Mouse (Mus musculus) erythroblast, embryonic 14.5 days (primary cell): ENCODE measurements around the gene Wapl. TPM values are rescaled to one million over a fixed set of nuclear protein-coding genes. Genes with fewer than 3 reads are reported as not detected.

Experiments used
- H3K27me3 ChIP-seq: 2 replicates; pipeline ENCODE4 v1.6.1; 2012; ENCODE audit warnings: inconsistent platforms; ENCODE audit not compliant: control insufficient read depth
- H3K36me3 ChIP-seq: 2 replicates; pipeline ENCODE4 v1.6.1; 2012; ENCODE audit warnings: mild to moderate bottlenecking, inconsistent platforms; ENCODE audit not compliant: control insufficient read depth
- H3K4me1 ChIP-seq: 2 replicates; pipeline ENCODE4 v1.6.1; 2012; ENCODE audit warnings: inconsistent platforms; ENCODE audit not compliant: control insufficient read depth
- H3K4me3 ChIP-seq: replicated peaks from 2 replicates; pipeline ENCODE3; 2012; ENCODE audit warnings: moderate library complexity, mild to moderate bottlenecking, inconsistent platforms
- H3K9me3 ChIP-seq: 2 replicates; pipeline ENCODE4 v1.6.1; 2012; ENCODE audit warnings: low read length, inconsistent platforms, mixed read lengths; ENCODE audit not compliant: control insufficient read depth
- GATA1 ChIP-seq: IDR thresholded peaks from 2 replicates; pipeline ENCODE4 v1.6.1; 2012; ENCODE audit warnings: low read length, inconsistent platforms, mixed read lengths
- TAL1 ChIP-seq: IDR thresholded peaks from 3 replicates; pipeline ENCODE4 v1.6.1; 2012; ENCODE audit warnings: low read length, inconsistent platforms, mixed read lengths
- polyA plus RNA-seq: library from polyadenylated mRNA; stranded (reverse); fragments of >175 nt; gene quantifications from 2 replicates; pipeline ENCODE4 v1.2.3, GENCODE M21; 2012

The Wapl gene
- polyA plus RNA-seq, 1 experiment = 1.1 TPM

DNA sequence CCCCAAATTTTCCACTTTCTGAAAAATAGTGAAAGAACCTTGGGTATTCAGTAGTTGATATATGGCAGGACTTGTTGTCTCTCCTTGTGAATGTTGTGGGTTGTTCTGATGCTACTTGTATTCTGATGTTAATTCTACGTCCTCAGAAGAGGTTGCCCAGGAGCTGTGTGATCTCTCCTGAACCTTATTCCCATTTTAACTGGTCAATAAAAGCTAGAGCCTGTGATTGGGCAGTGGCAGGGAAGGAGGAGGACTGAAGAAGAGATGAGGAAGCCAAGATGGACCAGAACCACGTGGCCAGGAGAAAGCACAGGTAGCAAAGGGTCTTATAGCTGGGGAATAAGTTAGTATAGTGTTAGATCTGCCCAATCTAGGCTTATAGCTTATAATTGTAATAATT, 7.1 kb downstream of the Wapl start:
- H3K4me1 ChIP-seq = peaks cover 54% of the 10 kb centered on the region
- no peaks in the 10 kb centered on the region for H3K9me3 ChIP-seq
- no peaks in the 10 kb centered on the region for H3K27me3 ChIP-seq
- peaks cover 93% of the 10 kb centered on the region for H3K36me3 ChIP-seq
- no peak overlapping the region for H3K4me3 ChIP-seq
- TF ChIP-seq TAL1 (no peak), GATA1 (no peak)

DNA sequence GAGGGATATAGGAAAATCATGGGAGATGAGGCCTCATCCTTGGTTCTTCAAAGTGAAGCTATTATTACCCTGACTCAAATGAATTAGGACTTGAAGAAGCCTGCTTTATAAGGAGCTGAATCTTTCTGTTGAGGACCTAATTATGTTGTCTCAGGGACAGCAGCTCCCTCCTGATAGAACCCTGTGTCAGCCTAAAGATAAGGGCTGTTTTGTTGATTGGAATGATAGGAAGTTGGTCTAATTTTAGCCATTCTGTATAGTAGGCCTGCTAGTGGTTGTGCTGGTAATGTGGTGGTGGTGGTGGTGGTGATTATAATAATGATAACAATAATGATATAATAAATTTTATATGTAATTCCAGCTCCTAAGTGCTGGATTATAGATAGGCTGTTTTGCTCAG, 11.3 kb downstream of the Wapl start:
- Histone ChIP-seq H3K9me3 (no peaks in the 10 kb centered on the region), H3K27me3 (no peaks in the 10 kb centered on the region), H3K36me3 (peaks cover 96% of the 10 kb centered on the region), H3K4me3 (no peak overlapping the region), H3K4me1 (peaks cover 42% of the 10 kb centered on the region)
- TF ChIP-seq GATA1 = no peak

DNA sequence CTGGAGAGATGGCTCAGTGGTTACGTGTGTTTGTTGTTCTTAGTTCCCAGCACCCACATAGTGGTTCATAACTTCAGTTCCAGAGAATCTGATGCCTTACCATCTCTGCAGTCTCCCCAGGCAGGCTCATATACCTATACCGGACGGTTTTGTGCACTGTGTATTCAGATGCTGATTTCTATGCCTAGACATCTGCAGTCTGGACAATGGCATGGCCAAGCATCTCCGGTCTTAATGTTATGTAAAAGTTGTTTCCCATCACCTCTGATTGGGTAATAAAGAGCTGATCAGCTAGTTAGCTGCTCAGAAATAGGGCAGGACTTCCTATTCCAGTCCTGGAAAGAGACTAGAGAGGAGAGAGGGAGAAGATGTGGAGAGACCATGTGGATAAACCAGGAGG, 20.2 kb downstream of the Wapl start:
- Histone ChIP-seq H3K4me1 (peaks cover 7% of the 10 kb centered on the region), H3K36me3 (peaks cover 93% of the 10 kb centered on the region), H3K27me3 (no peaks in the 10 kb centered on the region), H3K9me3 (no peaks in the 10 kb centered on the region), H3K4me3 (no peak overlapping the region)
- no peak for TF ChIP-seq TAL1
- TF ChIP-seq GATA1 = no peak

DNA sequence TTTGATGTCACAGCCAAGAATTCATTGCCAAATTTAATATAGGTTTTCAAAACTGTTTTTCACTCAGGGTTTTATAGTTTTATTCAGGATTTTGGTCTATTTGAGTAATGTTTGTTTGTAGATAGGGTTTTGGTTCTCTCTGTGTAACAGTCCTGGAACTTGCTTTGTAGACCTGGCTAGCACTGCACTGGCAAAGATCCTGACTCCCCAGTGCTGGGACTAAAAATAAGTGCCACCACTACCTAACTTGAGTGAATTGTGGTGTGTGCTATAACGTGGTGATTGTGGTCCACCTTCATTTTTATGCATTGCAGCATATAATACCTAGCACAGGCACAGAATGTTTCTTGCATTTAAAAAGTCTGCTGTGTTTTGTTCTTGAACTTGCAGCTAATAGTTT, 23.6 kb downstream of the Wapl start:
- Histone ChIP-seq H3K4me1 (peaks cover 2% of the 10 kb centered on the region), H3K27me3 (no peaks in the 10 kb centered on the region), H3K4me3 (no peak overlapping the region), H3K36me3 (peaks cover 81% of the 10 kb centered on the region), H3K9me3 (no peaks in the 10 kb centered on the region)
- TF ChIP-seq GATA1 (no peak), TAL1 (no peak)

DNA sequence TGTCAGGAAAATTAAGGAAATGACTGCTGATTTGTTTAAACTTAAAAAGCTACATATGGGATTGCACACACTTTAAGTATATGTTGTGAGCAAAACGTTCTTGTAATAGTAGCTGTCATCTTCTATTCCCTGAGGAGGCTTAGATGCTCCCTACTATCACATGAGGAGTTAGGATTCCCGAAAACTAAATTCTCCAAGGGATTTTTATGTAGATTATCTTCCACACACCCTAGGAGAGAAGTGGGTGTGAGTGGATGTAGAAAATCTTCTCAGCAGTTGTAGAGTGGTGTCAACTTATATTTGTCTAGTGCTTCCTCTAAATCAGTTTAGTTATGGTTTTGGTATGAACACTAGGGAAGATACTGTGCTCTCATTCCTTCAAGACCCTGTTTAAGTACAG, 36.5 kb downstream of the Wapl start:
- H3K9me3 ChIP-seq = no peaks in the 10 kb centered on the region
- no peak for TF ChIP-seq GATA1
- TF ChIP-seq TAL1 = no peak
- peaks cover 56% of the 10 kb centered on the region for H3K36me3 ChIP-seq
- no peaks in the 10 kb centered on the region for H3K27me3 ChIP-seq
- H3K4me1 ChIP-seq = peaks cover 7% of the 10 kb centered on the region
- no peak overlapping the region for H3K4me3 ChIP-seq

DNA sequence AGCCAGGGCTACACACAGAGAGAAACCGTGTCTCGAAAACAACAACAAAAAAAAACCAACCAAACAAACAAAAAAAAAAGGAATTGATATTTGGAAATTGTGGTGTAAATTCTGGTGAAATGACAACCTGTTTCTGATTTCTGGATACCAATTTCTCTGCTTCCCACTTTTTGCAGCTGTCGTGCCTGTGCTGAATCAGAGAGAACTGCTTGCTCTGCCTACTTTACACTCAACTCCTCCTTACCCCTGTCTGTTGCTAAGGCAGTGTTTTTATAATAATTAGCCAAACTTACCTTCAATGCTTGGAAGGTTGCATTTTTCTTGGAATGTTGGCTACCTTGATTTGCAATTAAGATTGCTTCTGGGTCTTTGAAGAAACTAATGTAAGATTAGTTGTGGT, 38.3 kb downstream of the Wapl start:
- TF ChIP-seq TAL1 (no peak), GATA1 (no peak)
- no peak overlapping the region for H3K4me3 ChIP-seq
- H3K4me1 ChIP-seq = peaks cover 17% of the 10 kb centered on the region
- H3K27me3 ChIP-seq = no peaks in the 10 kb centered on the region
- H3K9me3 ChIP-seq = no peaks in the 10 kb centered on the region
- H3K36me3 ChIP-seq = peaks cover 72% of the 10 kb centered on the region

DNA sequence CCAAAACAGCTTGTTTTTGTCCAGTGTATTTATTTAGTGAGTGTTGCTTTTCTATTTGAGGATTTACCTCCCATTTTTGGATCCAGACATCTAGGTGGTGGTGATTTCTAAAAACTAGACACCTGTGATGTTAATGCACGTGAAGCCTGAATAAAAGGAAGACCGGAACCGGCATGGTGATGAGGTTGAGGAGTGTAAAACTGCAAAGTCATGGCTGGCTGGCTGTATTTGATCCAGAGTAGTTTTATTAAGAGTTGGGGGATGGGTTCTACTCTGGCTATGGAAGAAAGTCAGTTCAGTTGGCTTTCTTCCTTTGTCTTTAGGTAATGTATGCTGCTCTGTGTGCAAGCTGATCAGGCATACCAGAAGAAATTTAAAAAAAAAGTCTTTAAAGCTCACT, 39.1 kb downstream of the Wapl start:
- no peaks in the 10 kb centered on the region for H3K27me3 ChIP-seq
- no peak overlapping the region for H3K4me3 ChIP-seq
- H3K4me1 ChIP-seq = peaks cover 21% of the 10 kb centered on the region
- TF ChIP-seq GATA1 = no peak
- TF ChIP-seq TAL1 = no peak
- H3K36me3 ChIP-seq = peaks cover 76% of the 10 kb centered on the region
- no peaks in the 10 kb centered on the region for H3K9me3 ChIP-seq

DNA sequence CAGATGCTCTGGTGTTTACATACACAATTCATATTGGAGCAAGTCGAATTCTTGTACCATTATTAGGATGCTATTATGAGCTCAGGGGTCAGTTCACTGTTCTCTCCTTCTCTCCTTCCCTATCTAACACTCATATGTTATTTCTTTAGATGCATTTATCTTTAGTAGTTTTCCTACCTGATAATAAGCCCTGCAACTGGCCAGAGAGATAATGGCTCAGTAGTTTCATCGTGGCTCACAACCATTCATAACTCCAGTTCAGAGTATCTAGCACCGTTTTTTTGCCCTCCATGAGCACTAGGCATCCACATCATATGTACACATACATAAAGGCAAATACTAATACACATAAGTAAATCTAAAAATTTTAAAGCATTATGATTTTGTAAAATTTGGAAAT, 44.4 kb downstream of the Wapl start:
- Histone ChIP-seq H3K9me3 (no peaks in the 10 kb centered on the region), H3K36me3 (peaks cover 86% of the 10 kb centered on the region), H3K4me1 (peaks cover 25% of the 10 kb centered on the region), H3K27me3 (no peaks in the 10 kb centered on the region), H3K4me3 (no peak overlapping the region)
- TF ChIP-seq TAL1 (no peak), GATA1 (no peak)

DNA sequence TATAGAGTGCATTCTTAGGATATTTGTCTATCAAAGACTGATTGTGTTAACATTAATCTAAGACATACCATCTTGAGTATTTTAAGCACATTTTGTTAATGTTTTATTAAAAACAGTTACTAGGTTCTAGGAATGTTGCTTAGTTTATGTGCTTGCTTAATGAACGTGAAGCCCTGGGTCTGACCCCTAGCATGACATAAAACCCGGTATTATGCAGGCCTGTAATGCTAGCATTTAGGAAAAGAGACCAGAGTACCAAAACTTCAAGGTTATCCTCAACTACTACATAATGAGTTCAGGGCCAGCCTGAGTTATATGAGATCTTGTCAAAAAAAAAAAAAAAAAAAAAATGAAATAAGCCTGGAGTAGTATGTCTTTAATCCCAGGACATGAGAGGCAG, 54.0 kb downstream of the Wapl start:
- no peaks in the 10 kb centered on the region for H3K4me1 ChIP-seq
- no peaks in the 10 kb centered on the region for H3K27me3 ChIP-seq
- H3K4me3 ChIP-seq = no peak overlapping the region
- H3K36me3 ChIP-seq = peaks cover 97% of the 10 kb centered on the region
- TF ChIP-seq TAL1 = no peak
- TF ChIP-seq GATA1 = no peak
- H3K9me3 ChIP-seq = no peaks in the 10 kb centered on the region

DNA sequence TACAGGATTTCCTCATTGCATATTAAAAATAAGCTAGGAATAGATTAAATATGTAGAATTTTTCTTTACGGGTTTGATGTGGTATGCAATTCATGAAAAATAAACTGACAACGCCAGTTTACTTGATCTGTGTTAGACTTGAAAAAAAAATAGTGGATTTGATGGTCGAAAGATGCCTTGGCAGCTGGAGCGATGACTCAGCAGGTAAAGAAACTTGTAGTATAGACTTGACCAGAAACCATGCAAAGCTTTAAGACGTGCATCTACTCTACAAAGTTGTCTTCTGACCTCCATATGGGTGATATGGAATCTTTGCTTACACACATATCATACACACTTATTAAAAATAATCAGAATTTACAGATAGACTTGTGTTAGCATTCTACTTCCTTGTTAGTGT, 61.7 kb downstream of the Wapl start:
- H3K4me1 ChIP-seq = no peaks in the 10 kb centered on the region
- H3K9me3 ChIP-seq = no peaks in the 10 kb centered on the region
- no peaks in the 10 kb centered on the region for H3K27me3 ChIP-seq
- peaks cover 99% of the 10 kb centered on the region for H3K36me3 ChIP-seq
- no peak overlapping the region for H3K4me3 ChIP-seq
- TF ChIP-seq GATA1 (no peak), TAL1 (no peak)
